Mouse (Mus musculus) CH12.LX (cell line): Measurements from ENCODE around the gene Theg. TPM values are rescaled to one million over a fixed set of nuclear protein-coding genes. Genes with fewer than 3 reads are reported as not detected.

Source experiments
- DNase-seq: peaks from one replicate; pipeline ENCODE4 v3.0.0-alpha.2; 2013; ENCODE audit errors: extremely low read depth
- H3K27ac ChIP-seq: 2 replicates; pipeline ENCODE4 v1.5.1; 2012; ENCODE audit warnings: low read depth, mild to moderate bottlenecking, control low read depth, moderate library complexity; ENCODE audit not compliant: insufficient read depth
- H3K27me3 ChIP-seq: replicated peaks from 2 replicates; pipeline ENCODE3; 2012; ENCODE audit warnings: inconsistent platforms
- H3K36me3 ChIP-seq, 2 experiments: replicated peaks in 1 of 2; 2 replicates each; pipeline versions ENCODE3 to v1.6.1; 2012; ENCODE audit warnings: inconsistent platforms in 1 of 2, low read length in 1 of 2, mild to moderate bottlenecking in 1 of 2, mixed read lengths in 1 of 2, moderate library complexity in 1 of 2; ENCODE audit not compliant: control insufficient read depth in 1 of 2, insufficient read depth in 1 of 2
- H3K4me1 ChIP-seq, 2 experiments: 2 replicates each; pipeline ENCODE4 v1.6.1; 2012; ENCODE audit warnings: inconsistent platforms in 1 of 2, moderate library complexity in 1 of 2; ENCODE audit not compliant: insufficient read depth in 2 of 2, control insufficient read depth in 1 of 2
- H3K4me2 ChIP-seq: 2 replicates; pipeline ENCODE4 v1.6.1; 2012; ENCODE audit warnings: low read depth, mild to moderate bottlenecking, control low read depth; ENCODE audit not compliant: poor library complexity, insufficient read depth, severe bottlenecking
- H3K4me3 ChIP-seq, 3 experiments: fragments of 150-350 bp in 1 of 3; sonication (generic) in 1 of 3; replicated peaks in 1 of 3; 2 replicates each; pipeline versions ENCODE3 to v1.5.1; 2011 to 2012; ENCODE audit warnings: low read depth in 2 of 3, low read length in 2 of 3, mild to moderate bottlenecking in 2 of 3, moderate library complexity in 2 of 3, control low read depth in 1 of 3, improper control_type of control experiment in 1 of 3, inconsistent platforms in 1 of 3, mixed read lengths in 1 of 3; ENCODE audit not compliant: poor library complexity in 1 of 3
- H3K79me2 ChIP-seq: replicated peaks from 2 replicates; pipeline ENCODE4 v1.6.1; 2012; ENCODE audit warnings: mild to moderate bottlenecking, moderate library complexity; ENCODE audit not compliant: control insufficient read depth, poor library complexity, insufficient read depth, severe bottlenecking; ENCODE audit errors: extremely low read depth
- H3K9ac ChIP-seq: 2 replicates; pipeline ENCODE4 v1.6.1; 2012; ENCODE audit warnings: low read depth, mild to moderate bottlenecking, control low read depth, moderate library complexity; ENCODE audit not compliant: insufficient read depth
- H3K9me3 ChIP-seq: replicated peaks from 2 replicates; pipeline ENCODE3; 2012; ENCODE audit warnings: low read length, inconsistent platforms, mixed read lengths
- BHLHE40 ChIP-seq: IDR thresholded peaks from 2 replicates; pipeline ENCODE4 v1.6.1; 2011; ENCODE audit warnings: mild to moderate bottlenecking, low read depth, low read length, improper control_type of control experiment
- CHD2 ChIP-seq: IDR thresholded peaks from 2 replicates; pipeline ENCODE4 v1.6.1; 2011; ENCODE audit warnings: low read length, improper control_type of control experiment
- GABPA ChIP-seq: IDR thresholded peaks from 2 replicates; pipeline ENCODE4 v1.6.1; 2012; ENCODE audit warnings: low read depth, low read length, improper control_type of control experiment, inconsistent platforms; ENCODE audit not compliant: insufficient replicate concordance
- IRF4 ChIP-seq: IDR thresholded peaks from 2 replicates; pipeline ENCODE4 v1.6.1; 2014; ENCODE audit warnings: low read depth, mild to moderate bottlenecking, inconsistent platforms, low read length, improper control_type of control experiment
- MAFK ChIP-seq: IDR thresholded peaks from 2 replicates; pipeline ENCODE4 v1.6.1; 2011; ENCODE audit warnings: low read length, improper control_type of control experiment; ENCODE audit not compliant: insufficient replicate concordance
- MEF2A ChIP-seq: IDR thresholded peaks from 2 replicates; pipeline ENCODE4 v1.6.1; 2014; ENCODE audit warnings: low read depth, mild to moderate bottlenecking, inconsistent platforms, low read length, improper control_type of control experiment, borderline replicate concordance
- NRF1 ChIP-seq: IDR thresholded peaks from 2 replicates; pipeline ENCODE4 v1.6.1; 2014; ENCODE audit warnings: low read depth, mild to moderate bottlenecking, inconsistent platforms, low read length, improper control_type of control experiment, moderate library complexity
- POLR2AphosphoS2 ChIP-seq: IDR thresholded peaks from 2 replicates; pipeline ENCODE4 v1.6.1; 2011; ENCODE audit warnings: low read depth, low read length, improper control_type of control experiment
- RAD21 ChIP-seq: IDR thresholded peaks from 2 replicates; pipeline ENCODE4 v1.6.1; 2011; ENCODE audit warnings: low read depth, mild to moderate bottlenecking, low read length, improper control_type of control experiment, moderate library complexity
- SIN3A ChIP-seq: IDR thresholded peaks from 2 replicates; pipeline ENCODE4 v1.6.1; 2012; ENCODE audit warnings: low read length, improper control_type of control experiment, inconsistent platforms
- SMC3 ChIP-seq: IDR thresholded peaks from 2 replicates; pipeline ENCODE4 v1.6.1; 2011; ENCODE audit warnings: low read depth, low read length, improper control_type of control experiment
- USF1 ChIP-seq: IDR thresholded peaks from 2 replicates; pipeline ENCODE4 v1.6.1; 2014; ENCODE audit warnings: low read depth, mild to moderate bottlenecking, inconsistent platforms, low read length, improper control_type of control experiment
- ZC3H11A ChIP-seq: IDR thresholded peaks from 2 replicates; pipeline ENCODE4 v1.6.1; 2012; ENCODE audit warnings: low read depth, mild to moderate bottlenecking, inconsistent platforms, low read length, improper control_type of control experiment
- dilution Hi-C: fragments of 300-500 bp; cut with MboI; formaldehyde crosslinking; loops from 2 replicates; pipeline ENCODE4 v1.14.3; 2020; ENCODE audit warnings: low sequenced_read_pairs; ENCODE audit not compliant: extremely low pct_unique_long_range_greater_than_20kb, extremely low pct_ligation_motif_present
- in situ Hi-C: fragments of 300-500 bp; cut with MboI; formaldehyde crosslinking; loops from 3 replicates; pipeline ENCODE4 v1.14.3; 2019; ENCODE audit warnings: low sequenced_read_pairs, low pct_ligation_motif_present, low pct_unique_long_range_greater_than_20kb, mixed read lengths
- polyA plus RNA-seq: library from polyadenylated mRNA; unstranded; fragments of >175 nt; gene quantifications from 2 replicates; pipeline ENCODE4 v1.2.1, GENCODE M21; 2012; ENCODE audit warnings: low read depth; ENCODE audit not compliant: insufficient read length
- total RNA-seq, 2 experiments: library from RNA; depleted of rRNA; stranded (reverse); fragments of 300-350 nt in 1 of 2; fragments of >200 nt in 1 of 2; gene quantifications; 2 replicates each; pipeline ENCODE4 v1.2.3; 2012 to 2014

The Theg gene
- total RNA-seq (2012; rRNA removed) (not detected in 2 replicates), total RNA-seq (2014; rRNA removed) (not detected in 2 replicates), polyA plus RNA-seq (not detected in 2 replicates)

GRCm38 (mm10) chr10:79587061-79587751 is at the start of gene Theg:
Theg (minus strand) TSS chr10:79587331.
- no peak for DNase-seq
- Histone ChIP-seq H3K4me3 (no peak within 1 kb of the TSS), H3K27ac (no peak within 1 kb of the TSS), H3K79me2 (no peaks in the 10 kb centered on the region), H3K9ac (no peak within 1 kb of the TSS), H3K4me2 (no peak within 1 kb of the TSS), H3K4me1 (peaks cover 7 to 28% of the 10 kb centered on the region in 2 experiments; a peak in 3 of 4 replicates), H3K27me3 (peaks cover 5% of the 10 kb centered on the region), H3K36me3 (no peaks in the 10 kb centered on the region), H3K9me3 (peaks cover 3% of the 10 kb centered on the region)
- dilution Hi-C loops: no loop called here
- in situ Hi-C loops: no loop called here
- TF ChIP-seq USF1 (no peak), SIN3A (no peak), IRF4 (no peak), GABPA (no peak), MEF2A (no peak), POLR2AphosphoS2 (no peak), MAFK (no peak), ZC3H11A (no peak), CHD2 (no peak), SMC3 (no peak), BHLHE40 (no peak)

- Histone ChIP-seq H3K9ac (no peak overlapping the region), H3K36me3 (no peaks in the 10 kb centered on the region), H3K27me3 (peaks cover 69% of the 10 kb centered on the region), H3K79me2 (no peaks in the 10 kb centered on the region), H3K9me3 (no peaks in the 10 kb centered on the region), H3K4me3 (no peak overlapping the region), H3K27ac (no peak overlapping the region), H3K4me1 (0 out of 4 replicates have a peak, but pooled peaks cover 0 to 2% of the 10 kb centered on the region in 2 experiments), H3K4me2 (no peak overlapping the region)
- dilution Hi-C loops (no loop called here), in situ Hi-C loops (no loop called here)
- DNase-seq: no peak
- TF ChIP-seq RAD21 (no peak), NRF1 (no peak)
These were observed 49.2 kb upstream of the Theg start for GRCm38 (mm10) chr10:79636287-79636686.
